Mouse (Mus musculus) ES-E14 (cell line): ENCODE measurements at regions not wholly inside any gene's neighbourhood (a gene's known extent, or its start where the extent isn't known, plus 50 kb on each side); places are given as distances from the start of the nearest gene placed in this dataset.

Source experiments
- DNase-seq: peaks from one replicate; pipeline ENCODE4 v3.0.0-alpha.2; 2013; ENCODE audit warnings: low read depth, low spot score
- H3K27ac ChIP-seq: 2 replicates; pipeline ENCODE4 v1.5.1; 2012; ENCODE audit warnings: low read depth, mild to moderate bottlenecking, low read length, moderate library complexity, mixed read lengths; ENCODE audit not compliant: poor library complexity, insufficient read depth, severe bottlenecking
- H3K36me3 ChIP-seq: 2 replicates; pipeline ENCODE4 v1.6.1; 2012; ENCODE audit warnings: mild to moderate bottlenecking, low read length, moderate library complexity, mixed read lengths; ENCODE audit not compliant: control insufficient read depth, poor library complexity, insufficient read depth, severe bottlenecking
- H3K4me1 ChIP-seq, 2 experiments: fragments of 150-350 bp in 1 of 2; sonication (generic) in 1 of 2; 2 replicates each; pipeline ENCODE4 v1.6.1; 2012; ENCODE audit warnings: low read length in 2 of 2, mild to moderate bottlenecking in 1 of 2, mixed read lengths in 1 of 2; ENCODE audit not compliant: control insufficient read depth in 2 of 2, insufficient read depth in 2 of 2, poor library complexity in 1 of 2
- H3K4me3 ChIP-seq, 2 experiments: fragments of 150-350 bp in 1 of 2; sonication (generic) in 1 of 2; 2 replicates each; pipeline ENCODE4 v1.5.1; 2012; ENCODE audit warnings: low read length in 2 of 2, low read depth in 1 of 2, mild to moderate bottlenecking in 1 of 2, mixed read lengths in 1 of 2; ENCODE audit not compliant: insufficient read depth in 1 of 2, poor library complexity in 1 of 2, severe bottlenecking in 1 of 2
- H3K9ac ChIP-seq: 2 replicates; pipeline ENCODE4 v1.6.1; 2012; ENCODE audit warnings: low read depth, mild to moderate bottlenecking, low read length, mixed read lengths; ENCODE audit not compliant: poor library complexity, insufficient read depth, severe bottlenecking
- H3K9me3 ChIP-seq: fragments of 150-350 bp; sonication (generic); 2 replicates; pipeline ENCODE4 v1.6.1; 2012; ENCODE audit warnings: low read depth, mild to moderate bottlenecking, low read length; ENCODE audit not compliant: control insufficient read depth, insufficient read depth
- CHD2 ChIP-seq: IDR thresholded peaks from 2 replicates; pipeline ENCODE4 v1.6.1; 2014; ENCODE audit warnings: mild to moderate bottlenecking, low read depth, low read length, inconsistent platforms
- HCFC1 ChIP-seq: IDR thresholded peaks from 2 replicates; pipeline ENCODE4 v1.6.1; 2012; ENCODE audit warnings: low read length, inconsistent platforms, borderline replicate concordance; ENCODE audit not compliant: insufficient read depth
- MAFK ChIP-seq: IDR thresholded peaks from 2 replicates; pipeline ENCODE4 v1.6.1; 2014; ENCODE audit warnings: mild to moderate bottlenecking, low read depth, low read length, inconsistent platforms; ENCODE audit not compliant: insufficient read depth
- ZC3H11A ChIP-seq: IDR thresholded peaks from 2 replicates; pipeline ENCODE4 v1.6.1; 2012; ENCODE audit warnings: low read depth, mild to moderate bottlenecking, inconsistent platforms, low read length, borderline replicate concordance
- ZNF384 ChIP-seq: IDR thresholded peaks from 2 replicates; pipeline ENCODE4 v1.6.1; 2012; ENCODE audit warnings: low read depth, low read length, inconsistent platforms
- in situ Hi-C, 2 experiments: fragments of 600-800 bp; cut with MboI; formaldehyde crosslinking; loops; one replicate each; pipeline ENCODE4 v1.15.1; 2025; ENCODE audit warnings: low sequenced_read_pairs in 2 of 2, inconsistent platforms in 1 of 2; ENCODE audit not compliant: unreplicated experiment in 2 of 2

DNA sequence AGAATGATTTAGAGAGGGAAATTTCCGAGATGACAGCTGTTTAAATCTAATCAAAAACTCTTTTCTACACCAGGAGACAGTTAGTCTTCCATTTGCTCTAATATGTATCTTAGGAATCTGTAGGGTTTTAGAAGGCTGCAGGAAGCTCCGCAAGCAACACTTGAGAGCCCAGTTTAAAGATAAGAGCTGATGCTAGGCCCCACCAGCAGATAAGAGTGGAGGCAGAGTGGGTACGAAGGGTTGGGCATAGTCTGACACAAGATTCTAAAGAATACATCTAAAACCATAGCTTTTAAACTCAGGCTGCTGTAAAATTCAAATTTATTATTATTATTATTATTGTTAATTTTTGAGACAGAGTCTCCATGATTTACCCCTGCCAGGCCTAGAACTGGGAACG, 106.7 kb upstream of the Adgrl2 start:
- H3K9ac ChIP-seq = no peak overlapping the region
- in situ Hi-C loops = no loop called here
- DNase-seq = no peak
- H3K36me3 ChIP-seq = no peaks in the 10 kb centered on the region
- no peaks in the 10 kb centered on the region for H3K9me3 ChIP-seq
- H3K27ac ChIP-seq = no peak overlapping the region
- no peak overlapping the region for H3K4me3 ChIP-seq
- TF ChIP-seq MAFK (no peak), ZC3H11A (no peak), CHD2 (no peak), ZNF384 (no peak), HCFC1 (no peak)
- H3K4me1 ChIP-seq = no peaks in the 10 kb centered on the region

DNA sequence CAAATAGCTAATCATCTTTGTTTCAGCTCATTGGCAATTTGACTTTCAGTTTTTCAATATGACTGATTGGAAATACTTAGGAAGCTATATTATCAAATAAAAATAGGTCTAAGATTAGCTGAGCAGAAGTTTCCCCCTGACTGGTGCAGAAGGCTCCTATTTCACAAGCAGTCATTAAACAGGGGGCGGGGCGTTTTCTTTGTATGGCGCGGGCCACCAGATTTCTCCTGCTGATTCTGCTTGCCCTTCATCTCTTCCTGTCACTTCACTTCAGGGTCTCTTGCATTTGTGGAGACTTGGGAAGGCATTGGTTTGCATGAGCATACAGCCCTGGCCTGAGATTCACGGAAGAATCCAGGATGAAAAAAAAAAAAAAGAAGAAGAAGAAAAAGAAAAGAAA, 102.3 kb upstream of the Adgrl2 start:
- no peak overlapping the region for H3K27ac ChIP-seq
- DNase-seq = no peak
- no peaks in the 10 kb centered on the region for H3K36me3 ChIP-seq
- H3K9ac ChIP-seq = no peak overlapping the region
- no peaks in the 10 kb centered on the region for H3K9me3 ChIP-seq
- H3K4me1 ChIP-seq = peaks cover 0 to 2% of the 10 kb centered on the region in 2 experiments; a peak in 1 of 4 replicates
- TF ChIP-seq ZNF384 (no peak), MAFK (no peak), CHD2 (no peak), ZC3H11A (no peak), HCFC1 (no peak)
- H3K4me3 ChIP-seq = no peak overlapping the region
- in situ Hi-C loops = no loop called here

DNA sequence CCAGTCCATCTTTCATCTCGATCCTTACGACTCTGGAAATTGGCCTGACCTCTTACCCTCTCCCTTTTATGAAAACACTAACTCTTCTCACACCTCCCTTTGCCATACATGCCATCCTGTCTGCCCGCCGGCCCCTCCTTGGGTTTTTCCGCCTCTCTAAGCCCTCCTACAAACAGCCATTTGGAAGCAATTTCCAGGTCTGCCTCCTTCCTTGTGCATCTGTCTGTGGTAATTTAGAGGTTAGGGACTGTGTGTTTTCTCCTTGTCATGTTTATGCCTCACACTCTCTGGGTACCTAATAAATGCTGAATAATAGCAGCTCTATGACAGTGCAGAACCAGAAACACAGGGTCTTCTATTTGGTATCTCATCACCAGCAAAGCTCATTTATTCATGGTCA, 99.7 kb upstream of the Adgrl2 start:
- DNase-seq = no peak
- Histone ChIP-seq H3K9me3 (no peaks in the 10 kb centered on the region), H3K4me3 (no peak overlapping the region), H3K36me3 (no peaks in the 10 kb centered on the region), H3K9ac (no peak overlapping the region), H3K4me1 (peaks cover 2 to 9% of the 10 kb centered on the region in 2 experiments; a peak in 1 of 4 replicates), H3K27ac (no peak overlapping the region)
- TF ChIP-seq ZC3H11A = no peak
- no peak for TF ChIP-seq HCFC1
- TF ChIP-seq CHD2 = no peak
- no peak for TF ChIP-seq ZNF384
- TF ChIP-seq MAFK = no peak
- in situ Hi-C loops = no loop called here

DNA sequence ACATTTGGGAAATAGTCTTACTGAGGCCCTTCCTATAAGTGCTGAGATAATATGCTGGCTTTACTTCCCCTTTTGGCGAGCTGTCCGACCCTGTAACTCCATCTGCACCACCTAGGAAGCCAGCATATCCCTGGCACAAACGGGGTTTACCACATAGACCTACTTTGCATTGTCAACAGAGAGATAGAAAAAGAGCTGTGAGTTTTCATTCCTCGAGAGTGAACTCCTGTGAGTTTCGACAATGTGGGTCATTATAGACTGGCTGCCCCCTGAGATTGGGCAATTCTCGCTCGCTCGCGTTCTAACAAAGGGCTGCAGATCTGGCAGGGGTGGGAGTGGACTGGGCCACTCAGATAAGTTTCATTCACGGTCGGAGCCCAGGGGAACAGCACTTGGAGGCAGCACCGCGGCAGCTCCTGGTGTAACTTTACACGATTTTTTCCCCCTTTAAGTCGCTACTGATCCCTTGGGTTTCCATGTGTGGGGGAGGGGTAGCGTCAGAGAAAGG, 98.3 kb upstream of the Adgrl2 start:
- in situ Hi-C loops = no loop called here
- peaks cover 3 to 13% of the 10 kb centered on the region in 2 experiments; a peak in 1 of 4 replicates for H3K4me1 ChIP-seq
- H3K9ac ChIP-seq = no peak overlapping the region
- no peak for TF ChIP-seq HCFC1
- TF ChIP-seq CHD2 = no peak
- no peak for DNase-seq
- H3K27ac ChIP-seq = no peak overlapping the region
- no peak overlapping the region for H3K4me3 ChIP-seq
- no peaks in the 10 kb centered on the region for H3K36me3 ChIP-seq
- no peaks in the 10 kb centered on the region for H3K9me3 ChIP-seq

DNA sequence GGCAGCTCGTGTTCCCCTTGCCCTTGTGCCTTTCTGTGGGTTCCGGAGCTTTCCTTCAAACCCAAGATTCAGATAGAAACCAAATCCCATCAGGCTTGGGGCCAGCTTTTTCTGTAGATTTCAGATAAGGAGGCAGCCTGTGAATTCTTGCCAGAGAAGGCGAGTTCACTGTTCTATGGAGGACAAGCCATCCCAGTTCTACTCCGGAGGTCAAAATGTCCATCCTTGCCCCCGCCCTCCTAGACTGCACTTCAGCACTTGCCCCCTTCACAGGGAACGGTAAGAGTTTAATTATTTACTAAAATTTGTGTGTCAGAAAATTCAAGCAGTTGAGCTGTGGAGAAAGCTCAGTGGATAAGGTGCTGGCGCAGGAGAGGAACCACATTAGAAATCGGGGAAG, 97.1 kb upstream of the Adgrl2 start:
- H3K27ac ChIP-seq = no peak overlapping the region
- H3K9ac ChIP-seq = no peak overlapping the region
- no peak for DNase-seq
- H3K36me3 ChIP-seq = no peaks in the 10 kb centered on the region
- no peak for TF ChIP-seq CHD2
- no peak for TF ChIP-seq ZNF384
- TF ChIP-seq MAFK = no peak
- H3K9me3 ChIP-seq = no peaks in the 10 kb centered on the region
- in situ Hi-C loops = no loop called here
- no peak overlapping the region for H3K4me3 ChIP-seq
- H3K4me1 ChIP-seq = peaks cover 3 to 15% of the 10 kb centered on the region in 2 experiments; a peak in 2 of 4 replicates
